Mouse (Mus musculus) cortical plate, adult 2 months (tissue): ENCODE results near the gene Rnf222.

Experiments
- CTCF ChIP-seq: fragments of 200-500 bp; IDR thresholded peaks from 2 replicates; pipeline ENCODE4 v1.5.1; 2011; ENCODE audit warnings: mild to moderate bottlenecking, control low read depth, low read length; ENCODE audit not compliant: insufficient read depth; ENCODE audit errors: extremely low read depth
- POLR2A ChIP-seq: fragments of 200-500 bp; IDR thresholded peaks from 2 replicates; pipeline ENCODE4 v1.6.1; 2011; ENCODE audit warnings: mild to moderate bottlenecking, low read length, control low read depth; ENCODE audit not compliant: insufficient read depth; ENCODE audit errors: extremely low read depth

DNA sequence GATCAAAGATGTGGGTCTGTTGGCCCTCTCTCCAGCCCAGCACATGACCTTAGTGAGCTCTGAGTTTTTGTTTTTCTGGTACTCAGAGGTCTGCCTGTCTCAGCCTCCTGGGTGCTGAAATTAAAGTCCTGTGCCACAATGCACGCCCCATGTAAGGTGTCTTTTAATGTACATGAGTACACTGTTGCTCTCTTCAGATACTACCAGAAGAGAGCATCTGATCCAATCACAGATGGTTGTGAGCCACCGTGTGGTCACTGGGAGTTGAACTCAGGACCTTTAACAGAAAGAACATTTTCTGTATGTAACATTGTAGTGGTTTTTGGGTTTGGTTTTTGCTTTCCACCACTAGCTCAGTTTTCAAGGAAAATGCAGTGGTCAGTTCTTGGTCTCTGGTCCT lies 15.4 kb downstream of the Rnf222 start:
- TF ChIP-seq POLR2A = no peak
- no peak for TF ChIP-seq CTCF
